Mouse (Mus musculus) erythroblast, embryonic 14.5 days (primary cell): ENCODE results near the gene Gm10945. TPM values are rescaled to one million over a fixed set of nuclear protein-coding genes. Genes with fewer than 3 reads are reported as not detected.

Experiments used
- H3K27me3 ChIP-seq: 2 replicates; pipeline ENCODE4 v1.6.1; 2012; ENCODE audit warnings: inconsistent platforms; ENCODE audit not compliant: control insufficient read depth
- H3K36me3 ChIP-seq: 2 replicates; pipeline ENCODE4 v1.6.1; 2012; ENCODE audit warnings: mild to moderate bottlenecking, inconsistent platforms; ENCODE audit not compliant: control insufficient read depth
- H3K4me1 ChIP-seq: 2 replicates; pipeline ENCODE4 v1.6.1; 2012; ENCODE audit warnings: inconsistent platforms; ENCODE audit not compliant: control insufficient read depth
- H3K4me3 ChIP-seq: replicated peaks from 2 replicates; pipeline ENCODE3; 2012; ENCODE audit warnings: moderate library complexity, mild to moderate bottlenecking, inconsistent platforms
- H3K9me3 ChIP-seq: 2 replicates; pipeline ENCODE4 v1.6.1; 2012; ENCODE audit warnings: low read length, inconsistent platforms, mixed read lengths; ENCODE audit not compliant: control insufficient read depth
- GATA1 ChIP-seq: IDR thresholded peaks from 2 replicates; pipeline ENCODE4 v1.6.1; 2012; ENCODE audit warnings: low read length, inconsistent platforms, mixed read lengths
- TAL1 ChIP-seq: IDR thresholded peaks from 3 replicates; pipeline ENCODE4 v1.6.1; 2012; ENCODE audit warnings: low read length, inconsistent platforms, mixed read lengths
- polyA plus RNA-seq: library from polyadenylated mRNA; stranded (reverse); fragments of >175 nt; gene quantifications from 2 replicates; pipeline ENCODE4 v1.2.3, GENCODE M21; 2012

Gm10945 gene
- polyA plus RNA-seq, 1 experiment, result not detected

DNA sequence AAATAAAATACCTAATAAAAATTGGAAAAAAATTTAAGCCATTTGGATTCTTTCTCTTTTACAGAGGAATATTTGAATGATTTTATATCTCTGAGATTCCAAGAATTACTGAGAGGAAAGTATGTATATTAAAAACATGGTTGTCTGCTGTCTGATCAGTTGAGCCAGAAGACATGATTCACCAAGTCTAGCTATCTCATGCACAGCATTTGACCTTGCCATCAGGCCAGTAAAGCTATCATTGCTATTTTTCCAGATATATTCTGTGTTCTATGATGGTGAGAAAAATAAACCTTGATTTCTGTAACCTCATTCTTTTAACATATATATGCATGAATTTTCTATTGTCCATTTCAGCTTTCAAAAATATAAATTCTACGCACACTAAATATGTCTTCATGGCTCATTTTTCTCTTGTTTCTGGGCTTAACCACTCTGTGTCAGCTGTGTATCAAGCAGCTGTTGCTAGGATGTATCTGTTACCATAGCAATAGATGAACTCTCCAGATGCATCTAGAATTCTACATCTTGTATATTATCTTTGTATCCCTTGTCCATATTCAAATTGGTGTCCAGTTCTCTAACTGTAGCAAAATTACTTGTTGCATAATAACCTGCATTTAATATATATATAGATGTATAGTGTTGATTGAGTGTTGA is 56.2 kb downstream of the Gm10945 start:
- Histone ChIP-seq H3K36me3 (no peaks in the 10 kb centered on the region), H3K9me3 (no peaks in the 10 kb centered on the region), H3K4me3 (no peak overlapping the region), H3K4me1 (no peaks in the 10 kb centered on the region), H3K27me3 (no peaks in the 10 kb centered on the region)
- TF ChIP-seq GATA1, result no peak
- TF ChIP-seq TAL1, result no peak

DNA sequence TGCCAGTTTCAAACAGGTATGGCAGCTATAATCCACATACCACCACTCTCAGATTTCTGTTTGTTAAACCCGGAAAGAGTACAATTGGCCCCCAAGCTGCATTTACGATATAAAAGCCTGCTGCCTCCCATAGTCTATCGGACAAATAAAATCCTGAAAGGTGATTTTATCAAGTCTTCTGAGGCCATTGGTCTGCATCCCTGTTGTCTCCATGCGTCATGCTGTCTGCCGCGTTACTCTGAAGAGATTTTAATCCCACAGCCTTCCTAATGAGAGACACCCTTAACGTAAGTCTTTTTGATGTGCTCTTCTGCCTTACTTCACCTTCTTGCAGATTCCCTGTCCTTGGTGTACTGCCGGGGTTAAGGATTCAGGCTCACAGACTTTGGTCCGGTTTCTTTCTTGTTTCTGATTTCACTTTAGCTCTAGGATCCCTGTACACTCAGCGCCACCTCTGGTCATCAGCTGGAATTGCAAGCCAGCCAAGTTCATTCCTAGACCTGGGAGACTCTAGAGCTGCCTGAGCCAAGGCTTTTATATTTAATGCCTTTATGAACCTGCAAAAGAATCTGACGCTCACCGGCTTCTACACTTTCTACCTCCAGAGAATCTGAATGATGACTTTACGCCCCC is 67.2 kb downstream of the Gm10945 start:
- no peaks in the 10 kb centered on the region for H3K4me1 ChIP-seq
- no peaks in the 10 kb centered on the region for H3K27me3 ChIP-seq
- TF ChIP-seq TAL1 (no peak), GATA1 (no peak)
- no peaks in the 10 kb centered on the region for H3K36me3 ChIP-seq
- H3K4me3 ChIP-seq, result no peak overlapping the region
- H3K9me3 ChIP-seq, result no peaks in the 10 kb centered on the region

Other genes with a start within 250 kb of the Gm10945 start
- gene Oprm1, start 3.3 kb downstream of the Gm10945 start, polyA plus RNA-seq, result not detected in 2 replicates